Mouse (Mus musculus): Measurements from ENCODE around the gene Il3ra. TPM values are rescaled to one million over a fixed set of nuclear protein-coding genes. Genes with fewer than 3 reads are reported as not detected.

Il3ra gene
- polyA plus RNA-seq (2015; fragmentation: Nextera tagmentation; extraction: Ambion mirVana): 2.3 and 3.0 TPM in 2 replicates

DNA sequence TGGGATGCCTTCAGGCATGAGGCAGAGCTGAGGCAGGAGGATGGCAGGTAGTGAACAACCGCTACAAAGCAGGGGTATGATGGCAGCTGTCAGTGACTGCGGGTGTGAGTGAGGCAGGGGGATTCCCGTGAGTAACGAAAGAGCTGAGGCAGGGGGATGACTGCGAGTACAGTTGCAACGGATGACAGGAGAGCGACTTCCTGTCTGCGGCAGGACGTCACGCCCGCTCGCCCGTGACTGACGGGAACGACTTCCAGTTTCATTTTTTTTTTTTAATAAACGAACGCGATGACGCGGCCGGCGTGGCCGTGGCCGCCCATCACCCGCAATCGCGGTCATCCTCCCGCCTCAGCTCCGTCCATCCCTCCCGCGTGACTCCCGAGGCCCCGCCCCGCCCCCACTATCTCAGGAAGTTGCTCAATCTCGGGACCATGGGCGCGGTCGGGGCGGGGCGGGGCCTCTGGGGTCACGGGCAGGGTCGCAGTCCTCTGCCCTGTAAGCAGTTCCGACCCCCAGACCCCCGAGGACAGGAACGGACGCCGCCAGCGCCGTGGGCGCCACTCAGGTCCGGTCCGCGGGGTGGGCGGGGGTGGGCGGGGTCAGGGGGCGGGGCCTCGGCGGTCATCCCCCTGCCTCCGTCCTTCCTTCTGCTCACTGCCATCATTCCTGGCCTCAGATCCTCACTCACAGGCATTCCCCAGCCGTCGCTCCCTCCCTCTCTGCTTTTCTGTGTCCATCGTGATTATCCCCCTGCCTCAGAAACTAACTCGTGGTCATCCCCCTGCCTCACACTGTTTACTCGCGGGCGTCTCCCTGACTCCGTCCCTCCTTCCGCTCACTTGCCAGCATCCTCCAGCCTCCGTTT is at the start of gene Il3ra:
Il3ra (plus strand) TSS at position 328 of the 865 bp plus-strand sequence.
- Histone ChIP-seq H3K4me1 (ENCODE audit: control insufficient read depth, insufficient read depth, low read depth, low read length) (no peaks in the 10 kb centered on the region; the same call in none of the 2 replicates), H3K27ac (ENCODE audit: low read depth, low read length) (peak within 1 kb of the TSS; percentile 73), H3K4me3 (ENCODE audit: low read length) (peak within 1 kb of the TSS; percentile 67), H3K4me2 (ENCODE audit: low read length) (peak within 1 kb of the TSS; percentile 94), H3K27me3 (replicated peaks; ENCODE audit: control insufficient read depth, insufficient read depth, low read length) (no peaks in the 10 kb centered on the region), H3K9me3 (ENCODE audit: control insufficient read depth, low read length) (peaks cover 46% of the 10 kb centered on the region), H3K9ac (ENCODE audit: low read depth, low read length) (peak within 1 kb of the TSS; percentile 85), H3K36me3 (ENCODE audit: control insufficient read depth, insufficient read depth, low read length) (peaks cover 5% of the 10 kb centered on the region)
- 4% methylated on average over 44 of the region's 69 CpGs for WGBS
- peak; percentile 75 for ATAC-seq

GRCm38 (mm10) chr14:14308938-14309337 is 37.1 kb upstream of the Il3ra start:
- H3K4me3 ChIP-seq (ENCODE audit: low read length): no peak overlapping the region; the same call in 1 of the 2 replicates
- no peak for ATAC-seq
- 55% methylated on average over 15 of the region's 16 CpGs for WGBS

DNA sequence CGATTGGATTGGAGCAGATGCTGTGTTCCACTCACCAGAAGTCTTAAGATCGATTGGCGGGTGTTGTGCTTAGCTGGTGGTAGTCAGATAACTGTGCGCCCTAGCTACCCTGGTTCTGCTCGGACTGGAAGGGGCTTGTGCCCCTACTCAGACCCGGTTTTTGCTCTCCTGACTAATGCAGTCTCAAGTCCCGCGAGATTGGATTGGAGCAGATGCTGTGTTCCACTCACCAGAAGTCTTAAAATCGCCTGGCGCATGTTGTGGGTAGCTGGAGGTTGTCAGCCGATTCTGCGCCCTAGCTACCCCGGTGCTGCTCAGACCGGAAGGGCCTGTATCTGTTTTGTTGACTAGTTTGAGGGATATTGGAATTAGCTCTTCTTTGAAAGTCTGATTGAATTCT is 36.7 kb upstream of the Il3ra start:
- WGBS: 62% methylated on average over 14 of the region's 14 CpGs
- Histone ChIP-seq H3K36me3 (ENCODE audit: control insufficient read depth, insufficient read depth, low read length) (no peaks in the 10 kb centered on the region), H3K9ac (ENCODE audit: low read depth, low read length) (no peak overlapping the region), H3K4me3 (ENCODE audit: low read length) (no peak overlapping the region), H3K27ac (ENCODE audit: low read depth, low read length) (no peak overlapping the region), H3K4me1 (ENCODE audit: control insufficient read depth, insufficient read depth, low read depth, low read length) (no peaks in the 10 kb centered on the region), H3K4me2 (ENCODE audit: low read length) (no peak overlapping the region), H3K27me3 (replicated peaks; ENCODE audit: control insufficient read depth, insufficient read depth, low read length) (no peaks in the 10 kb centered on the region), H3K9me3 (ENCODE audit: control insufficient read depth, low read length) (no peaks in the 10 kb centered on the region)
- no peak for ATAC-seq

More at GRCm38 (mm10) chr14:14308938-14309337, 37.1 kb upstream of the Il3ra start:
- no peaks in the 10 kb centered on the region for H3K36me3 ChIP-seq (ENCODE audit: control insufficient read depth, insufficient read depth, low read length)
- no peaks in the 10 kb centered on the region for H3K9me3 ChIP-seq (ENCODE audit: control insufficient read depth, low read length)
- H3K4me2 ChIP-seq (ENCODE audit: low read length): no peak overlapping the region
- no peaks in the 10 kb centered on the region for H3K27me3 ChIP-seq (replicated peaks; ENCODE audit: control insufficient read depth, insufficient read depth, low read length)
- no peaks in the 10 kb centered on the region for H3K4me1 ChIP-seq (ENCODE audit: control insufficient read depth, insufficient read depth, low read depth, low read length)
- no peak overlapping the region for H3K27ac ChIP-seq (ENCODE audit: low read depth, low read length)
- no peak overlapping the region for H3K9ac ChIP-seq (ENCODE audit: low read depth, low read length)

- H3K4me2 ChIP-seq (ENCODE audit: low read length): no peak within 1 kb of the TSS
- no peaks in the 10 kb centered on the region for H3K36me3 ChIP-seq (ENCODE audit: control insufficient read depth, insufficient read depth, low read length)
- no peaks in the 10 kb centered on the region for H3K27me3 ChIP-seq (replicated peaks; ENCODE audit: control insufficient read depth, insufficient read depth, low read length)
- H3K4me1 ChIP-seq (ENCODE audit: control insufficient read depth, insufficient read depth, low read depth, low read length): no peaks in the 10 kb centered on the region
- no peak within 1 kb of the TSS for H3K9ac ChIP-seq (ENCODE audit: low read depth, low read length)
- no peak for ATAC-seq
- no peak within 1 kb of the TSS for H3K4me3 ChIP-seq (ENCODE audit: low read length)
- H3K27ac ChIP-seq (ENCODE audit: low read depth, low read length): no peak within 1 kb of the TSS
- no peaks in the 10 kb centered on the region for H3K9me3 ChIP-seq (ENCODE audit: control insufficient read depth, low read length)
Observed at GRCm38 (mm10) chr14:14322528-14322927, 23.5 kb upstream of the Il3ra start, which contains the start of gene Olfr31. Gene Olfr31, plus strand, starts transcription at chr14:14322828.

GRCm38 (mm10) chr14:14345113-14345871 is 783 bp upstream of the Il3ra start:
- no peaks in the 10 kb centered on the region; the same call in none of the 2 replicates for H3K4me1 ChIP-seq (ENCODE audit: control insufficient read depth, insufficient read depth, low read depth, low read length)
- H3K36me3 ChIP-seq (ENCODE audit: control insufficient read depth, insufficient read depth, low read length): peaks cover 5% of the 10 kb centered on the region
- H3K27ac ChIP-seq (ENCODE audit: low read depth, low read length): peak overlapping the region; percentile 72
- 3% methylated on average over 39 of the region's 40 CpGs for WGBS
- peak overlapping the region; percentile 67 for H3K4me3 ChIP-seq (ENCODE audit: low read length)
- ATAC-seq: peak; percentile 85
- H3K9me3 ChIP-seq (ENCODE audit: control insufficient read depth, low read length): peaks cover 38% of the 10 kb centered on the region
- H3K4me2 ChIP-seq (ENCODE audit: low read length): peak overlapping the region; percentile 94
- peak overlapping the region; percentile 85 for H3K9ac ChIP-seq (ENCODE audit: low read depth, low read length)
- H3K27me3 ChIP-seq (replicated peaks; ENCODE audit: control insufficient read depth, insufficient read depth, low read length): no peaks in the 10 kb centered on the region

DNA sequence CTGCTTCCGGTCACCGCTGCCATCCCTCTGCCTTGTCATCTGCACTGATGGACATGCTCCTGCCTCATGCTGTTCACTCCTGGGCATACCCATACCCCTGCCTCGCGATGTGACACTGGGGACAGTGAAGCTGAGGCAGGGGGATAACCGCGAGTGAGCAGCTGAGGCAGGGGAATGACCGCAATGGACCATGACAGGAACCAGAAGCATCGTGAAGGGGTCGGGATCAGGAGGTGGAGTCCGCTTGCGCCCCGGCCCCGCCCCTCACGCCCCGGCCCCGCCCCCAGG is 682 bp downstream of the Il3ra start:
- peak; percentile 12; the same call in 1 of the 2 replicates for ATAC-seq
- H3K27me3 ChIP-seq (replicated peaks; ENCODE audit: control insufficient read depth, insufficient read depth, low read length): no peaks in the 10 kb centered on the region
- H3K36me3 ChIP-seq (ENCODE audit: control insufficient read depth, insufficient read depth, low read length): peaks cover 5% of the 10 kb centered on the region
- peak overlapping the region; percentile 23; the same call in 1 of the 2 replicates for H3K27ac ChIP-seq (ENCODE audit: low read depth, low read length)
- H3K9me3 ChIP-seq (ENCODE audit: control insufficient read depth, low read length): peaks cover 50% of the 10 kb centered on the region
- peak overlapping the region; percentile 94 for H3K4me2 ChIP-seq (ENCODE audit: low read length)
- H3K4me1 ChIP-seq (ENCODE audit: control insufficient read depth, insufficient read depth, low read depth, low read length): no peaks in the 10 kb centered on the region; the same call in none of the 2 replicates
- H3K9ac ChIP-seq (ENCODE audit: low read depth, low read length): peak overlapping the region; percentile 85; the same call in 1 of the 2 replicates
- H3K4me3 ChIP-seq (ENCODE audit: low read length): peak overlapping the region; percentile 67
- 22% methylated on average over 11 of the region's 16 CpGs for WGBS

GRCm38 (mm10) chr14:14347151-14347835 is 1.2 kb downstream of the Il3ra start:
- Histone ChIP-seq H3K4me1 (ENCODE audit: control insufficient read depth, insufficient read depth, low read depth, low read length) (no peaks in the 10 kb centered on the region; the same call in none of the 2 replicates), H3K9me3 (ENCODE audit: control insufficient read depth, low read length) (peaks cover 52% of the 10 kb centered on the region), H3K27me3 (replicated peaks; ENCODE audit: control insufficient read depth, insufficient read depth, low read length) (no peaks in the 10 kb centered on the region), H3K36me3 (ENCODE audit: control insufficient read depth, insufficient read depth, low read length) (peaks cover 5% of the 10 kb centered on the region), H3K4me3 (ENCODE audit: low read length) (peak overlapping the region; percentile 67), H3K4me2 (ENCODE audit: low read length) (peak overlapping the region; percentile 94), H3K27ac (ENCODE audit: low read depth, low read length) (no peak overlapping the region), H3K9ac (ENCODE audit: low read depth, low read length) (no peak overlapping the region)
- 84% methylated on average over 17 of the region's 17 CpGs for WGBS
- peak; percentile 3; the same call in 1 of the 2 replicates for ATAC-seq

DNA sequence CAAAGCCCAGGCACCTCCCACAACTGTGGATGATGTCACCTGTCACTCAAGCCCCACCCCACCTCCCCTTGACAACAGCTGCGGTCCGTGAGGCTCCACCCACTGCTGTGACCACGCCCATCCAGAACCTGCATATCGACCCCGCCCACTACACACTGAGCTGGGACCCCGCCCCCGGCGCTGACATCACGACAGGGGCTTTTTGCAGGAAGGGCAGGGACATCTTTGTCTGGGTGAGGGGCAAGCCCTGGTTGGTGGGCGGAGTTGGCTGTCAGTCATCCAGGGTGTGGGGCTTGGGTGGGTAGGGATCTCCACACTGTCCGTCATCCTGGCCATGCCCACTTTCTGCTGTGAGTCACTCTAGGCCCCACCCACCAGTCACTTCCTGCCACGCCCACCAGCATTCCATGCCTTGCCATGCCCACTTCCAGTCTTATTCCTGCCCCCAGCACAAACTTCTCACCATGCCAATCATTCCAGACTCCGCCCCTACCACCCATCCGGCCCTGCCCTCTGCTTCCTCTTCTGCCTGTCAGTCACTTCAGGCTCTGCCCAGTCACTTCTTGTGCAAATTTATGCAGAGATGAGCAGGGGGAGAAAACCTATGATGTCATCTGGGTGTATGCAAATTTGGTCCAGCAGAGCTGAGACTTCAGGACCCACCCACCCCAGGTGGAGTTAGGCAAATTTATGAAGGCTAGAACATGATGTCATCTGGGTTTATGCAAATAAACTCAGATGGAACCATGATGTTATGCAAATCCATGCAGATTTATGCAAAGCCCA is 2.0 kb downstream of the Il3ra start:
- Histone ChIP-seq H3K4me1 (ENCODE audit: control insufficient read depth, insufficient read depth, low read depth, low read length) (no peaks in the 10 kb centered on the region; the same call in none of the 2 replicates), H3K27me3 (replicated peaks; ENCODE audit: control insufficient read depth, insufficient read depth, low read length) (no peaks in the 10 kb centered on the region), H3K27ac (ENCODE audit: low read depth, low read length) (no peak overlapping the region), H3K36me3 (ENCODE audit: control insufficient read depth, insufficient read depth, low read length) (peaks cover 5% of the 10 kb centered on the region), H3K9me3 (ENCODE audit: control insufficient read depth, low read length) (peaks cover 52% of the 10 kb centered on the region), H3K9ac (ENCODE audit: low read depth, low read length) (no peak overlapping the region), H3K4me2 (ENCODE audit: low read length) (no peak overlapping the region), H3K4me3 (ENCODE audit: low read length) (no peak overlapping the region)
- 93% methylated on average over 14 of the region's 14 CpGs for WGBS
- no peak for ATAC-seq

All from hindbrain, embryonic 16.5 days (tissue).